Mouse (Mus musculus) kidney, postnatal 0 days (tissue): ENCODE data around the gene Nrg4. TPM values are rescaled to one million over a fixed set of nuclear protein-coding genes. Genes with fewer than 3 reads are reported as not detected.
"Not testable (repeated sequence)": the region's sequence is repeated elsewhere in the genome, so short reads cannot be mapped to it uniquely, and the experiment has no call there.

Experiments
- ATAC-seq: fragments of 200-750 bp; cut with Nextera tagmentation; replicated peaks from 2 replicates; pipeline ENCODE4 v1.8.0; 2017; ENCODE audit warnings: low read depth, moderate number of reproducible peaks, moderate TSS enrichment, moderate library complexity; ENCODE audit not compliant: low FRiP score
- DNase-seq: peaks from one replicate; pipeline ENCODE4 v3.0.0-alpha.2; 2016; ENCODE audit warnings: low spot score
- H3K27ac ChIP-seq: fragments of 300-500 bp; sonication (generic); 2 replicates; pipeline ENCODE4 v1.5.1; 2014; ENCODE audit warnings: mild to moderate bottlenecking
- H3K27me3 ChIP-seq: fragments of 300-500 bp; sonication (generic); 2 replicates; pipeline ENCODE4 v1.6.1; 2014; ENCODE audit warnings: low read length, mixed read lengths; ENCODE audit not compliant: insufficient read depth
- H3K36me3 ChIP-seq: fragments of 300-500 bp; sonication (generic); 2 replicates; pipeline ENCODE4 v1.6.1; 2014; ENCODE audit warnings: low read length, mixed read lengths; ENCODE audit not compliant: insufficient read depth
- H3K4me1 ChIP-seq: fragments of 300-500 bp; sonication (generic); replicated peaks from 2 replicates; pipeline ENCODE4 v1.6.1; 2014; ENCODE audit warnings: antibody characterized with exemption, low read length, mixed read lengths; ENCODE audit not compliant: insufficient read depth
- H3K4me2 ChIP-seq: fragments of 300-500 bp; sonication (generic); 2 replicates; pipeline ENCODE4 v1.6.1; 2014; ENCODE audit warnings: mild to moderate bottlenecking, low read length, moderate library complexity, mixed read lengths
- H3K4me3 ChIP-seq: fragments of 300-500 bp; sonication (generic); replicated peaks from 2 replicates; pipeline ENCODE4 v1.5.1; 2014; ENCODE audit warnings: low read depth, low read length
- H3K9ac ChIP-seq: fragments of 300-500 bp; sonication (generic); 2 replicates; pipeline ENCODE4 v1.6.1; 2014; ENCODE audit warnings: low read depth, low read length
- H3K9me3 ChIP-seq: fragments of 300-500 bp; sonication (generic); replicated peaks from 2 replicates; pipeline ENCODE4 v1.6.1; 2016; ENCODE audit warnings: low read length, inconsistent platforms, mixed read lengths
- CTCF ChIP-seq: IDR thresholded peaks from 2 replicates; pipeline ENCODE4 v1.5.1; 2016; ENCODE audit warnings: antibody characterized with exemption, low read depth, mild to moderate bottlenecking, moderate library complexity
- WGBS: fragments of 180-500 bp; shearing (Covaris S2); extraction: QIAGEN DNeasy Blood & Tissue Kit; methylation state at CpG from one replicate; pipeline ENCODE4 v1.1.7; 2014; 5-methylcytosine and 5-hydroxymethylcytosine counted together
- polyA plus RNA-seq: library from polyadenylated mRNA; unstranded; fragments of >200 nt; fragmentation: Nextera tagmentation; extraction: Ambion mirVana; gene quantifications from 2 replicates; pipeline ENCODE4 v1.2.1, GENCODE M21; 2015

Nrg4 gene
- polyA plus RNA-seq, 1 experiment from 2014 or later: 0.39 TPM

DNA sequence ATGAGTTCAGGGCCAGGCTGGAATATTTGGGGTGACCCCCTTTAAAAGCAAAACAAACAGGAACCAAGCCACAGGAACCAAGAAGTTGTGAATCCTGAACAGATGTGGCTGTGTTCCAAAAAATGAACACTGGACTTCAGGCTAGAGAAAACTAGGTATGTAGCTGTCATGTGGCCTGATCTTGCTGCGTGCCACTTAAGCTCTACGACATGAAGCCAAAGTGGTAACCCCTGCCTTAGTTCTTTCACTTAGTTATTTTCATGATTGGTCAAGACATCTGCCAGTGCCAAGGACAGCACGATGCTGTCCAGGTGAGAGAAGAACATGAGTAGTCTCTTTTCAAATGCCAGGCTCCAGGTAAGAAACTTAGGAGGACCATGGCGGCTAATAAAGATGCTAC, 79.7 kb downstream of the Nrg4 start:
- Histone ChIP-seq H3K4me3 (no peak overlapping the region), H3K36me3 (no peaks in the 10 kb centered on the region), H3K9ac (no peak overlapping the region), H3K4me1 (no peaks in the 10 kb centered on the region), H3K27ac (no peak overlapping the region), H3K27me3 (no peaks in the 10 kb centered on the region), H3K9me3 (no peaks in the 10 kb centered on the region), H3K4me2 (no peak overlapping the region)
- ATAC-seq: no peak
- TF ChIP-seq CTCF: no peak
- 90% methylated on average over 4 of the region's 4 CpGs for WGBS
- no peak for DNase-seq

DNA sequence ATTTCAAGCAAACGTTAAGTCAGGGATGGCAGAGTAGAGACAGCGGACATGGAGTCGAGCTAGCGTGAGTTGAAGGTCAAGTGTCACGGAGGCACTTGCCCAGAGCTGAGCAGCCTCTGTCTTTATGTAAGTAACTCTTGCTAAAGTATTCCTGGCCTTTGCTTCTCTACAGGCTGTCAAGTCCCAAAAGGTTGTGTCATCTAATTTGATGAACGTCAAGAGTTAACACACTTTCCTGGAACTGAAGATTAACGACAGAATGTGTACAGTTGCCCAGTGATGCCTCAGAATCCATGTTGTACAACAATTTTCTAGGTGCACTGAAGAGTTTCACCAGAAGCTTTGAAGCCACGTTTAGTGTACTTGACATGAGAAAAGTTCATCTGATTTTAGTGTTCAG, 80.2 kb downstream of the Nrg4 start:
- no peak overlapping the region for H3K9ac ChIP-seq
- H3K4me1 ChIP-seq: no peaks in the 10 kb centered on the region
- DNase-seq: no peak
- H3K9me3 ChIP-seq: no peaks in the 10 kb centered on the region
- H3K4me3 ChIP-seq: no peak overlapping the region
- no peaks in the 10 kb centered on the region for H3K27me3 ChIP-seq
- H3K4me2 ChIP-seq: no peak overlapping the region
- H3K27ac ChIP-seq: no peak overlapping the region
- TF ChIP-seq CTCF: no peak
- no peaks in the 10 kb centered on the region for H3K36me3 ChIP-seq
- ATAC-seq: no peak
- 37% methylated on average over 8 of the region's 8 CpGs for WGBS

DNA sequence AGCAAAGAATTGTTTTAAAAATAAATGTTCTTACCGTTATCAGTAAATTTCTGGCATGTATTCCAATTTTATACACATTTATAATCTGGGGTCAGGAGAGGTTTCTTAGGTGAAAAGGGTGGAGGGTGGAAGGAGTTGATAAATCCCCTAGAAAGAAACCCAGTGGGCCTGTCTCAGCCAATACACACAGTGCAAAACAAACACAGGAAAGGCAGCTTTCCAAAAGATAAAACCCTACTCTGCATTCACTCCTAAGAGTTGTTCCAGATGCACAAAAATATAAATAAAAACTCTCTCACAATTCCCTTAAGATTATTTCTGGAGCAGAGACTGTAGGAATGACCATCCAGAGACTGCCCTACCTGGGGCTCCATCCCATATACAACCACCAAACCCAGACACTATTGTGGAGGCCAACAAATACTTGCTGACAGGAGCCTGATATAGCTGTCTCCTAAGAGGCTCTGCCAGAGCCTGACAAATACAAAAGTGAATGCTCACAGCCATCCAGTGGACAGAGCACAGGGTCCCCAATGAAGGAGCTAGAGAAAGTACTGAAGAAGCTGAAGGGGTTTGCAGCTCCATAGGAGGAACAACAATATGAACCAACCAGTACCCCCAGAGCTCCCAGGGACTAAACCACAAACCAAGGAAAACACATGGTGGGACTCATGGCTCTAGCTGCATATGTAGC, 81.4 kb downstream of the Nrg4 start:
- H3K27me3 ChIP-seq, ATAC-seq, H3K9me3 ChIP-seq, H3K4me1 ChIP-seq, H3K4me2 ChIP-seq, H3K27ac ChIP-seq, H3K36me3 ChIP-seq, H3K4me3 ChIP-seq, H3K9ac ChIP-seq, DNase-seq: not testable (repeated sequence)
- 57% methylated on average over 1 of the region's 1 CpGs for WGBS

DNA sequence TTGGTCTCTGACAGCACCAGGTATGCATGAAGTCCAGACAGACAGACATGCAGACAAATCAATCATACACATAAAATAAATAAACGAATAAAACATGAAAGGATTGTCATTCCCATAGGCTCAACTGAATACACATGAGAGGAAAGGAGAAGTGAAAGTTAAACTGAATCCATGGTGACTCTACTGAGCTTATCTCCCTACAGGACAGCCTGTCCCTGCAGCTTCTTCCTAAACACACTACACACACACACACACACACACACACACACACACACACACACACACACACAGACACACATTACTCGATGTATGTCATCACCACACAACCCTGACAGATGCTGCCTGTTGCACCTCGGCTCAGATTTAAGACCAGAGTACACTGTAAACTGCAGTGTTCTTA, 82.6 kb downstream of the Nrg4 start:
- DNase-seq (no peak), ATAC-seq (no peak)
- H3K9ac ChIP-seq: no peak overlapping the region
- no peaks in the 10 kb centered on the region for H3K27me3 ChIP-seq
- no peaks in the 10 kb centered on the region for H3K36me3 ChIP-seq
- 62% methylated on average over 3 of the region's 3 CpGs for WGBS
- TF ChIP-seq CTCF: no peak
- no peaks in the 10 kb centered on the region for H3K9me3 ChIP-seq
- H3K4me2 ChIP-seq: no peak overlapping the region
- no peak overlapping the region for H3K27ac ChIP-seq
- H3K4me3 ChIP-seq: no peak overlapping the region
- no peaks in the 10 kb centered on the region for H3K4me1 ChIP-seq

- Histone ChIP-seq H3K36me3 (no peaks in the 10 kb centered on the region), H3K27ac (no peak overlapping the region), H3K4me2 (no peak overlapping the region), H3K4me3 (no peak overlapping the region), H3K4me1 (no peaks in the 10 kb centered on the region), H3K9ac (no peak overlapping the region), H3K27me3 (no peaks in the 10 kb centered on the region), H3K9me3 (no peaks in the 10 kb centered on the region)
- no peak for ATAC-seq
- DNase-seq: no peak
- TF ChIP-seq CTCF: no peak
- 66% methylated on average over 3 of the region's 3 CpGs for WGBS
Measured at GRCm38 (mm10) chr9:55243280-55243679, 83.4 kb downstream of the Nrg4 start.

DNA sequence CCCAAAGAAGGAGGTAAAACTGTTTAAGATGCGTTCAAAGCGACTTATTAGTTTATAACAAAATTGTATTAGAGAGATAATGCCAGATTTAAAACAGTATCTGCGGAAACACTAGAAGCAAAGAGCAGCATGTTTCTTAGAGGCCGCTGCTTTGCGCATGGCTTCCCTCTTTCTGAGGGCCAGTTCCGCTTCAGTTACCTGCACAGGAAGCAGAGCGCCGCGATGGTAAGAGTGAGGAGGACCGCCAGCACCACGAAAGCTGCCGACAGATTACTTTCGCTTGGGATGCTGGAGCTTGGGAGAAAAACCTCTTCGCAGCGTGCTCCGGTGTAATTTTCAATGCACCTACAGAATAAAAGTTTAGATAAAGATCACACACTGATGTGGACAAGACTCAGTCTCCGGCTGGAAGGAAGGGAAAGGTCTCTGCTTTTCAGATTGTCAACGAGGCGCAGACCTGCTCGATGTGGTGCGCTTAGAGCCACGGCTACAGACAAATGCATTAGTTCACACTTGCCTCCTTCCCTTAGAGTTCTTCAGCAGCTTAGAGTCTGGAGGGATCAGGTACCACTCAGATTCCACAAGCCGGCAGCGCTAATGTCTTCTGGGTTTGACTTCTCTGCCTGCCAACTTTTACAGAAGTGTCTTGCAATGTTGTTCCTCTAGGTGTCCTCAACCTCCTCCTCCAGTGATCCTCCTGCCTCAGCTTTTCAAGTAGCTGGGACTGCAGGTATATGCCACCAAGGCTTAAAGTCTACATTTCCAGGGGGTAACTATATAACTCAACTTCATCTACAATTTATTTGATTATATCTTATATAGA, 84.6 kb downstream of the Nrg4 start:
- no peaks in the 10 kb centered on the region for H3K27me3 ChIP-seq
- H3K4me3 ChIP-seq: peak overlapping the region; percentile 27
- no peak for TF ChIP-seq CTCF
- no peak overlapping the region for H3K27ac ChIP-seq
- WGBS: 41% methylated on average over 24 of the region's 24 CpGs
- H3K4me2 ChIP-seq: peak overlapping the region; percentile 53
- no peak for ATAC-seq
- H3K36me3 ChIP-seq: no peaks in the 10 kb centered on the region
- DNase-seq: peak; percentile 35
- H3K9ac ChIP-seq: no peak overlapping the region
- no peaks in the 10 kb centered on the region for H3K9me3 ChIP-seq
- H3K4me1 ChIP-seq: no peaks in the 10 kb centered on the region
